Mouse (Mus musculus): ENCODE data around the gene Fam71d. TPM values are rescaled to one million over a fixed set of nuclear protein-coding genes. Genes with fewer than 3 reads are reported as not detected.

Gene Fam71d
- polyA plus RNA-seq, 1 experiment from 2014 or later, result not detected

GRCm38 (mm10) chr12:78688876-78689275 lies 2.5 kb upstream of the Fam71d start:
- WGBS, result 88% methylated on average over 5 of the region's 5 CpGs
- no peaks in the 10 kb centered on the region for H3K9me3 ChIP-seq (ENCODE audit: control insufficient read depth, low read length)

GRCm38 (mm10) chr12:78693281-78693680 lies 1.9 kb downstream of the Fam71d start:
- Histone ChIP-seq H3K4me3 (ENCODE audit: low read depth, low read length) (no peak overlapping the region), H3K27me3 (ENCODE audit: control insufficient read depth, insufficient read depth, low read length) (no peaks in the 10 kb centered on the region), H3K4me1 (ENCODE audit: control insufficient read depth, insufficient read depth, low read length) (no peaks in the 10 kb centered on the region), H3K9me3 (ENCODE audit: control insufficient read depth, low read length) (no peaks in the 10 kb centered on the region), H3K27ac (ENCODE audit: low read depth, low read length) (no peak overlapping the region), H3K9ac (ENCODE audit: low read length) (no peak overlapping the region), H3K4me2 (ENCODE audit: low read depth) (no peak overlapping the region), H3K36me3 (ENCODE audit: control insufficient read depth, insufficient read depth, low read length) (no peaks in the 10 kb centered on the region)
- no peak for ATAC-seq (ENCODE audit: insufficient read depth, low FRiP score, low TSS enrichment)
- WGBS, result 84% methylated on average over 2 of the region's 2 CpGs
- DNase-seq (ENCODE audit: low spot score), result no peak

More at GRCm38 (mm10) chr12:78688876-78689275, 2.5 kb upstream of the Fam71d start:
- no peaks in the 10 kb centered on the region for H3K27me3 ChIP-seq (ENCODE audit: control insufficient read depth, insufficient read depth, low read length)
- H3K4me3 ChIP-seq (ENCODE audit: low read depth, low read length), result no peak overlapping the region
- no peaks in the 10 kb centered on the region for H3K4me1 ChIP-seq (ENCODE audit: control insufficient read depth, insufficient read depth, low read length)
- H3K36me3 ChIP-seq (ENCODE audit: control insufficient read depth, insufficient read depth, low read length), result no peaks in the 10 kb centered on the region
- no peak overlapping the region for H3K27ac ChIP-seq (ENCODE audit: low read depth, low read length)
- no peak overlapping the region for H3K9ac ChIP-seq (ENCODE audit: low read length)
- H3K4me2 ChIP-seq (ENCODE audit: low read depth), result no peak overlapping the region
- no peak for DNase-seq (ENCODE audit: low spot score)
- ATAC-seq (ENCODE audit: insufficient read depth, low FRiP score, low TSS enrichment), result no peak

GRCm38 (mm10) chr12:78717783-78718182 lies 26.4 kb downstream of the Fam71d start:
- H3K27me3 ChIP-seq (ENCODE audit: control insufficient read depth, insufficient read depth, low read length), result no peaks in the 10 kb centered on the region
- H3K4me1 ChIP-seq (ENCODE audit: control insufficient read depth, insufficient read depth, low read length), result no peaks in the 10 kb centered on the region
- H3K27ac ChIP-seq (ENCODE audit: low read depth, low read length), result no peak overlapping the region
- H3K9me3 ChIP-seq (ENCODE audit: control insufficient read depth, low read length), result no peaks in the 10 kb centered on the region
- no peak overlapping the region for H3K4me2 ChIP-seq (ENCODE audit: low read depth)
- ATAC-seq (ENCODE audit: insufficient read depth, low FRiP score, low TSS enrichment) (no peak), DNase-seq (ENCODE audit: low spot score) (no peak)
- H3K9ac ChIP-seq (ENCODE audit: low read length), result no peak overlapping the region
- no peak overlapping the region for H3K4me3 ChIP-seq (ENCODE audit: low read depth, low read length)
- 77% methylated on average over 2 of the region's 2 CpGs for WGBS
- H3K36me3 ChIP-seq (ENCODE audit: control insufficient read depth, insufficient read depth, low read length), result no peaks in the 10 kb centered on the region

- DNase-seq (ENCODE audit: low spot score) (no peak), ATAC-seq (ENCODE audit: insufficient read depth, low FRiP score, low TSS enrichment) (no peak)
- no peaks in the 10 kb centered on the region for H3K36me3 ChIP-seq (ENCODE audit: control insufficient read depth, insufficient read depth, low read length)
- WGBS, result 66% methylated on average over 4 of the region's 4 CpGs
- no peak overlapping the region for H3K9ac ChIP-seq (ENCODE audit: low read length)
- no peak overlapping the region for H3K4me2 ChIP-seq (ENCODE audit: low read depth)
- no peak overlapping the region for H3K4me3 ChIP-seq (ENCODE audit: low read depth, low read length)
- no peak overlapping the region for H3K27ac ChIP-seq (ENCODE audit: low read depth, low read length)
- H3K9me3 ChIP-seq (ENCODE audit: control insufficient read depth, low read length), result no peaks in the 10 kb centered on the region
- H3K27me3 ChIP-seq (ENCODE audit: control insufficient read depth, insufficient read depth, low read length), result no peaks in the 10 kb centered on the region
- no peaks in the 10 kb centered on the region for H3K4me1 ChIP-seq (ENCODE audit: control insufficient read depth, insufficient read depth, low read length)
Observed at GRCm38 (mm10) chr12:78727723-78728122, 36.4 kb downstream of the Fam71d start.

GRCm38 (mm10) chr12:78739633-78740032 lies 48.3 kb downstream of the Fam71d start:
- Histone ChIP-seq H3K9ac (ENCODE audit: low read length) (no peak overlapping the region), H3K9me3 (ENCODE audit: control insufficient read depth, low read length) (no peaks in the 10 kb centered on the region), H3K4me2 (ENCODE audit: low read depth) (no peak overlapping the region), H3K36me3 (ENCODE audit: control insufficient read depth, insufficient read depth, low read length) (no peaks in the 10 kb centered on the region), H3K27ac (ENCODE audit: low read depth, low read length) (no peak overlapping the region), H3K4me1 (ENCODE audit: control insufficient read depth, insufficient read depth, low read length) (no peaks in the 10 kb centered on the region), H3K27me3 (ENCODE audit: control insufficient read depth, insufficient read depth, low read length) (no peaks in the 10 kb centered on the region), H3K4me3 (ENCODE audit: low read depth, low read length) (no peak overlapping the region)
- DNase-seq (ENCODE audit: low spot score) (no peak), ATAC-seq (ENCODE audit: insufficient read depth, low FRiP score, low TSS enrichment) (no peak)
- 72% methylated on average over 2 of the region's 2 CpGs for WGBS

GRCm38 (mm10) chr12:78740289-78740688 lies 49.0 kb downstream of the Fam71d start:
- H3K4me3 ChIP-seq (ENCODE audit: low read depth, low read length), result no peak overlapping the region
- no peaks in the 10 kb centered on the region for H3K27me3 ChIP-seq (ENCODE audit: control insufficient read depth, insufficient read depth, low read length)
- ATAC-seq (ENCODE audit: insufficient read depth, low FRiP score, low TSS enrichment), result no peak
- H3K4me1 ChIP-seq (ENCODE audit: control insufficient read depth, insufficient read depth, low read length), result no peaks in the 10 kb centered on the region
- H3K36me3 ChIP-seq (ENCODE audit: control insufficient read depth, insufficient read depth, low read length), result no peaks in the 10 kb centered on the region
- no peak overlapping the region for H3K4me2 ChIP-seq (ENCODE audit: low read depth)
- DNase-seq (ENCODE audit: low spot score), result no peak
- WGBS, result 95% methylated on average over 2 of the region's 2 CpGs
- no peak overlapping the region for H3K9ac ChIP-seq (ENCODE audit: low read length)
- H3K27ac ChIP-seq (ENCODE audit: low read depth, low read length), result no peak overlapping the region
- no peaks in the 10 kb centered on the region for H3K9me3 ChIP-seq (ENCODE audit: control insufficient read depth, low read length)

GRCm38 (mm10) chr12:78746226-78746625 lies 54.9 kb downstream of the Fam71d start:
- WGBS, result 75% methylated on average over 6 of the region's 6 CpGs
- Histone ChIP-seq H3K4me2 (ENCODE audit: low read depth) (no peak overlapping the region), H3K4me1 (ENCODE audit: control insufficient read depth, insufficient read depth, low read length) (0 out of 2 replicates have a peak, but pooled peaks cover 2% of the 10 kb centered on the region), H3K9ac (ENCODE audit: low read length) (no peak overlapping the region), H3K27me3 (ENCODE audit: control insufficient read depth, insufficient read depth, low read length) (no peaks in the 10 kb centered on the region), H3K9me3 (ENCODE audit: control insufficient read depth, low read length) (no peaks in the 10 kb centered on the region), H3K27ac (ENCODE audit: low read depth, low read length) (no peak overlapping the region), H3K36me3 (ENCODE audit: control insufficient read depth, insufficient read depth, low read length) (no peaks in the 10 kb centered on the region), H3K4me3 (ENCODE audit: low read depth, low read length) (no peak overlapping the region)
- ATAC-seq (ENCODE audit: insufficient read depth, low FRiP score, low TSS enrichment) (no peak), DNase-seq (ENCODE audit: low spot score) (no peak)

DNA sequence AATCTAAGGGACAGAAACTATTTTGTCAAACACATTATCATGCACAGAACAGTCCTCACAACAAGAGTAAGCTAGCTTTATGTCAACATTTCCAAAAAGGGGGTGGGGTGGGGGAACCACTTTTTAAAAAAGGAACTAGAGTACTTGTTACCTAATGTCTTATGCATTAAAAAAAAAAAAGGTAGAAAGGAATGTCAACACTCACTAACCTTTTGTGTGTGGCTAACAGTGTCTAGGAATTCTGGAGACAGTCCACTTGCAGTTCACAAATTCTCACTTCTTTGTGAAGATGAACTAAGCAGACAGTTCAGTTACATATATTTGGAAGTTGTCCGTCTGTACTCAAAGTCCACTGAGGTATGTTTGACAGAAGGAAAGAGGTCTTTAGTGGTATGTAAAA lies 56.1 kb downstream of the Fam71d start:
- 0 out of 2 replicates have a peak, but pooled peaks cover 2% of the 10 kb centered on the region for H3K4me1 ChIP-seq (ENCODE audit: control insufficient read depth, insufficient read depth, low read length)
- H3K4me2 ChIP-seq (ENCODE audit: low read depth), result no peak overlapping the region; the same call in 1 of the 2 replicates
- ATAC-seq (ENCODE audit: insufficient read depth, low FRiP score, low TSS enrichment), result no peak
- no peak overlapping the region; the same call in 1 of the 2 replicates for H3K4me3 ChIP-seq (ENCODE audit: low read depth, low read length)
- no peaks in the 10 kb centered on the region for H3K9me3 ChIP-seq (ENCODE audit: control insufficient read depth, low read length)
- WGBS, result 73% methylated on average over 1 of the region's 1 CpGs
- H3K9ac ChIP-seq (ENCODE audit: low read length), result no peak overlapping the region
- no peaks in the 10 kb centered on the region for H3K36me3 ChIP-seq (ENCODE audit: control insufficient read depth, insufficient read depth, low read length)
- DNase-seq (ENCODE audit: low spot score), result no peak
- H3K27me3 ChIP-seq (ENCODE audit: control insufficient read depth, insufficient read depth, low read length), result no peaks in the 10 kb centered on the region
- H3K27ac ChIP-seq (ENCODE audit: low read depth, low read length), result no peak overlapping the region

- Histone ChIP-seq H3K27ac (ENCODE audit: low read depth, low read length) (no peak overlapping the region), H3K27me3 (ENCODE audit: control insufficient read depth, insufficient read depth, low read length) (no peaks in the 10 kb centered on the region), H3K4me1 (ENCODE audit: control insufficient read depth, insufficient read depth, low read length) (0 out of 2 replicates have a peak, but pooled peaks cover 2% of the 10 kb centered on the region), H3K4me3 (ENCODE audit: low read depth, low read length) (peak overlapping the region; percentile 87), H3K9me3 (ENCODE audit: control insufficient read depth, low read length) (no peaks in the 10 kb centered on the region), H3K36me3 (ENCODE audit: control insufficient read depth, insufficient read depth, low read length) (no peaks in the 10 kb centered on the region), H3K4me2 (ENCODE audit: low read depth) (peak overlapping the region; percentile 95), H3K9ac (ENCODE audit: low read length) (peak overlapping the region; percentile 57)
- WGBS, result 1% methylated on average over 10 of the region's 10 CpGs
- ATAC-seq (ENCODE audit: insufficient read depth, low FRiP score, low TSS enrichment) (peak; percentile 32), DNase-seq (ENCODE audit: low spot score) (no peak)
Observed at GRCm38 (mm10) chr12:78748113-78748512, 56.8 kb downstream of the Fam71d start.
